Mouse (Mus musculus) urinary bladder, postnatal 25 days (tissue): Measurements from ENCODE around the gene Defb15.
A peak's percentile ranks its signal among the peaks of the same experiment; 100 is the strongest.
"Not testable (repeated sequence)": the region's sequence is repeated elsewhere in the genome, so short reads cannot be mapped to it uniquely, and the experiment has no call there.

Source experiments
- DNase-seq: peaks from one replicate; pipeline ENCODE4 v3.0.0; 2022; ENCODE audit warnings: low spot score

Gene Defb15

GRCm38 (mm10) chr8:21932610-21933009 is at the start of gene Defb15:
Defb15 (minus strand) TSS chr8:21932710.
- DNase-seq, result no peak

GRCm38 (mm10) chr8:21981664-21982337 is 49.3 kb upstream of the Defb15 start:
- DNase-seq, result no peak

DNA sequence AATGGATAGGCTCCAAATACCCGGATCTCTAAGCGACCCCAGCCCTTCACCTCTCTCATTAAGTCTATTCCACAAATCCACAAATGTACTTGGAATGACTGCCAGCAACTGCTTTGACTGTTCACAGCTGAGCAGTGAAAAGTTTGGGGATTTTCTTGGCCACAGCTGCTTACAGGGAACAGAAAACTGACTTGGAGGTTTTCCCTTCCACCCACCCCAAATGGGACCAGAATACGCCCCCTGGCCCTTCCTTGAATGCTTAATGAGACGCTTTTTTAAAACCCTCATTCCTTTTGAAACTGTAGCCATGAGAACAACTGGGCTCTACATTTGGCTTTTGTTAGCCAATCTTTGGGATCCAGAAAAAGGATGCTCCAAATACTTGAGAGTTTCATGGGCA is 45.7 kb upstream of the Defb15 start:
- DNase-seq, result no peak

- no peak for DNase-seq
Measured at GRCm38 (mm10) chr8:21969475-21969874, 37.0 kb upstream of the Defb15 start, which contains the start of gene Ccdc70. Ccdc70 (plus strand) TSS chr8:21969775.

GRCm38 (mm10) chr8:21966646-21967045 is 34.1 kb upstream of the Defb15 start:
- DNase-seq, result no peak

DNA sequence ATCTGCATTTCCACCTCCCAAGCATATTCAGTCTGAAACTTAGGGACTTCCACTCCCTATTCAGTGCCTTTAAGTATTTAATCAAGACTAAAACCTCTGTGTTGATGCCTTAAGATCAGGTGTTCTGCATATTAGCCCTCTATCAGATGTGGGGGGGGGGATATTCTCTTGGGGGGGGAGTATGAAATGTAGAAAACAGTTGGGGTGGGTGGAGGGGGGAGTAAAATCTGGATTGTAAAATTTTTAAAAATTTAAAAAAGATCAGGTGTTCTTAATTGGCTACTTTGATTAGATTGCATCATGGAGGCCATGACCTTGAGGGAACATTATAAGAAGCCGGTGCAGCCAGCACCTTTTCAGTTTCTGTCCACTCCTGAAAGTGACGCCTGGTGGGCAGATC is 25.9 kb upstream of the Defb15 start, which contains the start of gene Fam90a1a:
TSS of gene Fam90a1a (plus strand) at position 301 of the 400 bp plus-strand sequence.
- DNase-seq, result no peak

GRCm38 (mm10) chr8:21956336-21956735 is 23.8 kb upstream of the Defb15 start:
- no peak for DNase-seq

- peak; percentile 22 for DNase-seq
Measured at GRCm38 (mm10) chr8:21955321-21955720, 22.8 kb upstream of the Defb15 start.

DNA sequence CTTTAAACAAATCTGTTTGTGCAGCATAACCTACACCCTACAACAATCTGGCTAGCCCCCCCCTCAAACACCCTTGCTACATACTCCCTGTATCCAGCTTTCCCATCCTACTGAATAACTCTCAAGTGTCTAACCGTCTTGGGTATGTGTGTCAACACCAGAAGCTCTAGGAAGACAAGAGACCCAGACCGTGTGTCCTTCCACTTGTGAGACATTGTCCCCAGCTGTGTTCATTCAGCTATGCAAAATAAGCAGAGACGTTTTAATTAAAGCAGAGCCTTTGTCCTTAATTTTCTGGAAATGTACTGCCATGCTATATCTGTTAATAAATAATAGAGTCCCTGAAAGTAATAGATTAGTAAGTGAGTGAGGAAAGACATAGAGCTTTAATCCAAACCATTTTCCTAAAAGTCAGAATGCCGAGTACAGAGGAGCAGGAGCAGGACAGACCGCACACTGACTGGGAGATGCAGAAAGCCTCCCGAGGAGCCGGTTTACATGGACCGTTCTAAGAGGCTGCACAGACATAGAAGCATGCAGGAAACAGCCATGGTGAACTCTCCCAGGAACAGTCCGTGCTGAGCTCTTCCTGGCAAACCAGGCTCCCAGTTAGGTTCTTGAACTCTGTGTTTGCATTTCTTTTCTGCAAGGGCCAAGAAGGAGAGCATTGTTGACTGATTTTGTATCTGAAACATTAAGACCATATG is 15.0 kb upstream of the Defb15 start:
- DNase-seq, result no peak

DNA sequence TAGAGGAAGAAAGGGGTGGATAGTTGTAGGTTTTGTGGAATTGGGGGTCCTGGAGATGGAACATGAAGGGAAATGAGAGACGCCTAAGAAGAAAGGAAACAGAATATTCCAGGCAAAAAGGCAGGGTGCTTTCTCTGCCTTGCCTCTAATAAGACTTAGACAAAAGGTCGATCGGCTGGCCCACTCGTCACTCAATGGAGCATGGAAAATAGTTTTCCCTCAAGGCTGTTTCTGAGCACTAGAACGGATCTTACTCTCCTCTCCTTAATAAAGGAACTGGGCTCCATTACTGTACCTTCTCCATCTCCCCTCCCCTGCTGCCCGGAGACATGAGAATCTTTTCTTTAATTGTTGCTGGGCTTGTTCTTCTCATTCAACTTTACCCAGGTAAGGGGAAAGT is 14.0 kb upstream of the Defb15 start, which contains the start of gene Defb13:
TSS of gene Defb13 (plus strand) at position 301 of the 400 bp plus-strand sequence.
- no peak for DNase-seq

GRCm38 (mm10) chr8:21938052-21938451 is 5.5 kb upstream of the Defb15 start, which contains the start of gene Defb35:
Defb35 (plus strand) TSS chr8:21938352.
- not testable (repeated sequence) for DNase-seq

DNA sequence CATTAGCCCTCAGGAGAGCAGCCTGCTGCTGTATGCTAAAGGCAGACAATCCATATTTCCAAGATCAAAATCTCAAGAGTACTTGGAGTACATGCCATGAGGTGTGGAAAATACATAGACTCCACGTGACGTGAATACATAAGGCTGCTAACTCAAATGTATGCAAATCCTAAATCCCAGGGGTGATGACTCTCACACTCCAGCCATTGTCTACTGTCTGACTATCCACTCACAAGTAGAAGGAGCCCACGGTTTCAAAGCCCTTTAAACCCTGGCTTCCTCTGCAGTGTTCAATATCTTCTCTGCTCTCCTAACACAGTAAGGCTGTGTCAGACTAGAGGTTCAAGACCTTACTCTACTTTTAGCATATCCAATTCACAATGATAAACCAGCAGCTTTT is 1.8 kb downstream of the Defb15 start:
- not testable (repeated sequence) for DNase-seq

- DNase-seq, result no peak
Measured at GRCm38 (mm10) chr8:21915625-21916024, 16.9 kb downstream of the Defb15 start.

GRCm38 (mm10) chr8:21912554-21912953 is 20.0 kb downstream of the Defb15 start:
- DNase-seq, result no peak

DNA sequence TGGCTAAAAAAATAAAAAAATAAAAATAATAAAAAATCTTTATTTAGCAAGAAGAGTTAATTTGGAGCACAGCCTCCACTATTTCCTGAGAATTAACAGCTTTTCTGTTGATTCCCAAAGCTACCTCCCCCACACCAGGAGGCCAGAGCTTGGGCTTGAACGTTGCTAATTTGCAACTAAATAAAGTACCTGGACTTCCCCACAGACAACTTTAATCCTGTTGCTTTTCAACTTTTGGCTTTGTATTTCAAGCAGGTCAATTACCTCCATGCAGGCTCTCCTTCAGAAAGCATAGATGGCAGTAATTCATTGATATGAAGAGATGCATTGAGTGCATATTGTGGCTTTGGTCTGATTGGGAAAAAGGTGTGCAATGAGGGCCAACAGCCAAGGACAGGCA is 20.6 kb downstream of the Defb15 start:
- DNase-seq, result no peak

- DNase-seq, result not testable (repeated sequence)
Measured at GRCm38 (mm10) chr8:21906290-21906689, 26.2 kb downstream of the Defb15 start, which contains the start of gene Defb11. Defb11 (minus strand) TSS chr8:21906412.

GRCm38 (mm10) chr8:21885321-21885720 is 47.2 kb downstream of the Defb15 start, which contains the start of gene Defb9:
Defb9 (minus strand) TSS chr8:21885421.
- not testable (repeated sequence) for DNase-seq
